Mouse (Mus musculus) midbrain, embryonic 16.5 days (tissue): ENCODE results near the gene Abcc5. TPM values are rescaled to one million over a fixed set of nuclear protein-coding genes. Genes with fewer than 3 reads are reported as not detected.
"Not testable (repeated sequence)": the region's sequence is repeated elsewhere in the genome, so short reads cannot be mapped to it uniquely, and the experiment has no call there.

ENCODE experiments used
- ATAC-seq: fragments of 200-750 bp; cut with Nextera tagmentation; 2 replicates; pipeline ENCODE4 v1.8.0; 2017; ENCODE audit warnings: moderate TSS enrichment
- H3K27ac ChIP-seq: fragments of 300-500 bp; sonication (generic); 2 replicates; pipeline ENCODE4 v1.5.1; 2014; ENCODE audit warnings: mild to moderate bottlenecking, low read length, mixed read lengths
- H3K27me3 ChIP-seq: fragments of 300-500 bp; sonication (generic); 2 replicates; pipeline ENCODE4 v1.6.1; 2014; ENCODE audit warnings: low read depth, low read length, mixed read lengths; ENCODE audit not compliant: control insufficient read depth, insufficient read depth
- H3K36me3 ChIP-seq: fragments of 300-500 bp; sonication (generic); 2 replicates; pipeline ENCODE4 v1.6.1; 2014; ENCODE audit warnings: mild to moderate bottlenecking, low read length, moderate library complexity, mixed read lengths; ENCODE audit not compliant: control insufficient read depth, insufficient read depth
- H3K4me1 ChIP-seq: fragments of 300-500 bp; sonication (generic); 2 replicates; pipeline ENCODE4 v1.6.1; 2014; ENCODE audit warnings: mild to moderate bottlenecking, low read length, mixed read lengths; ENCODE audit not compliant: control insufficient read depth, insufficient read depth
- H3K4me2 ChIP-seq: fragments of 300-500 bp; sonication (generic); 2 replicates; pipeline ENCODE4 v1.6.1; 2014; ENCODE audit warnings: mild to moderate bottlenecking, low read length, mixed read lengths
- H3K4me3 ChIP-seq: fragments of 300-500 bp; sonication (generic); 2 replicates; pipeline ENCODE4 v1.5.1; 2014; ENCODE audit warnings: low read depth, mild to moderate bottlenecking, low read length, moderate library complexity, mixed read lengths
- H3K9ac ChIP-seq: fragments of 300-500 bp; sonication (generic); 2 replicates; pipeline ENCODE4 v1.6.1; 2014; ENCODE audit warnings: low read depth, low read length, mixed read lengths
- H3K9me3 ChIP-seq: fragments of 300-500 bp; sonication (generic); replicated peaks from 2 replicates; pipeline ENCODE4 v1.6.1; 2014; ENCODE audit warnings: mild to moderate bottlenecking, low read length, mixed read lengths; ENCODE audit not compliant: control insufficient read depth, poor library complexity, severe bottlenecking
- WGBS: fragments of 180-500 bp; shearing (Covaris S2); extraction: QIAGEN DNeasy Blood & Tissue Kit; methylation state at CpG from one replicate; pipeline ENCODE4 v1.1.7; 2014; 5-methylcytosine and 5-hydroxymethylcytosine counted together
- polyA plus RNA-seq: library from polyadenylated mRNA; unstranded; fragments of >200 nt; fragmentation: Nextera tagmentation; extraction: Ambion mirVana; gene quantifications from 2 replicates; pipeline ENCODE4 v1.2.1, GENCODE M21; 2015

Gene Abcc5
- polyA plus RNA-seq, 1 experiment from 2014 or later, result 168 TPM

DNA sequence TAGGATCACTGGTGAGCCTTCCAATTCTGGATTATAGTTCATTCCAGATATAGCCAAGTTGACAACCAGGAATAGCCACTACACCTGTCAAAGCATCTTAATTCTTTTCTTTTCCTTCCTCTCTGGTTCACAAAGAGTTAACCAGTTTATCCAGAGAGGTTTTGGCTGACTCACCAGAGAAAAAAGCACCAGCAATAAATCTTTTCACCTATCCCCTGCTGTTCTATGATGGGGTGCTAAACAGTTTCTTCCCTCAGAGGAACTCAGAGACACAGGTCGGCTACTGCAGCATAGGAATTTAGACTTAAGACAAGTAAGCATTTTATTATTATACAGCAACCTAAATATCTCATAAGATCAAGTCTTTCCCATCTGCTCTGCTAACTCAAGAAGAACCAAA lies 29.9 kb upstream of the Abcc5 start:
- no peaks in the 10 kb centered on the region for H3K27me3 ChIP-seq
- no peak overlapping the region for H3K4me2 ChIP-seq
- H3K36me3 ChIP-seq, result no peaks in the 10 kb centered on the region
- ATAC-seq, result no peak
- WGBS, result 23% methylated on average over 1 of the region's 1 CpGs
- H3K9ac ChIP-seq, result no peak overlapping the region
- H3K9me3 ChIP-seq, result no peaks in the 10 kb centered on the region
- no peak overlapping the region for H3K4me3 ChIP-seq
- no peak overlapping the region for H3K27ac ChIP-seq
- H3K4me1 ChIP-seq, result no peaks in the 10 kb centered on the region

DNA sequence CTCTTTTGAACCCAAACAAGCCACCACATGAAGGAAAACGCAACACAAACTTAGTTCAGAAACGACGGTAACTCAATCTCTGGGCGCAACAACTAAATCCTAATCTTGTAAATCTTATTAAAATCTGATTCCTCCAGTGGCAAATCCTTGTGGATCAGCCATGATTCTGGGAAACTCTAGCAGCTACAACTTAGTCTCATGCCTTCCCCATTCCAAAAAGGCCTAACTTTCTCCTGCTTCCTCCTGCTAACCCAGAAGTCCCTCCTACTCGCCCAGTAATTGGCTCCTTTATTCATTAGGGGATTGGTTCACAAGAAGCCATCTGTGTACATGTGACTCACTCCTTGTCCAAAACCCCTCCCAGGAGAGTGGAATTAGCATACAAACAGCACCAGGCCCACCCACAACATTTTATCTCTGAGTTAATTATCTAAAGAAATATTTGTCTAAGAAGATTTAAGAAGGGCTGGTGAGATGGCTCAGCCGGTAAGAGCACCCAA lies 28.0 kb upstream of the Abcc5 start:
- 89% methylated on average over 6 of the region's 6 CpGs for WGBS
- Histone ChIP-seq H3K4me3 (no peak overlapping the region), H3K27me3 (no peaks in the 10 kb centered on the region), H3K9ac (no peak overlapping the region), H3K27ac (no peak overlapping the region), H3K4me1 (no peaks in the 10 kb centered on the region), H3K36me3 (no peaks in the 10 kb centered on the region), H3K9me3 (no peaks in the 10 kb centered on the region), H3K4me2 (no peak overlapping the region)
- no peak for ATAC-seq

DNA sequence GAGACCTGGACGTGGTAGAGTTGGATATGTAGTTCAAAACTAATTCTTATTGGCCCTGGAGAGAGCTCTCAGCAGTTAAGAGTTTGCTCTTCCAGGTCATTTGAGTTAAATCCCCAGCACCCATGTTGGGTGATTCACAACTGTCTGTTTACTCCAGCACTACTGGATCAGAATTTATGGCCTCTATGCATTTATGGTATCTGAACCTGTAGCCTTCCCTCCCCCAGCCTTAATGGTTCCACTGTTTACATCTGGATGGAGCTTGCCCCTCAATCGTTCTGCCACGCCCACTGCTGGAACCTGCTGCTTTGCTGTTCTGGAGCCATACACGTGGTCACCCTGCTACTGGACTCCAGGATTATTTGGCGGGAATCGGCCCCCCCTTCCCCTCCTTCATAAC lies 25.6 kb upstream of the Abcc5 start:
- no peak for ATAC-seq
- no peak overlapping the region for H3K9ac ChIP-seq
- no peak overlapping the region for H3K4me2 ChIP-seq
- H3K36me3 ChIP-seq, result no peaks in the 10 kb centered on the region
- H3K27me3 ChIP-seq, result no peaks in the 10 kb centered on the region
- no peak overlapping the region for H3K27ac ChIP-seq
- H3K9me3 ChIP-seq, result no peaks in the 10 kb centered on the region
- no peaks in the 10 kb centered on the region for H3K4me1 ChIP-seq
- WGBS, result 84% methylated on average over 6 of the region's 6 CpGs
- H3K4me3 ChIP-seq, result no peak overlapping the region

DNA sequence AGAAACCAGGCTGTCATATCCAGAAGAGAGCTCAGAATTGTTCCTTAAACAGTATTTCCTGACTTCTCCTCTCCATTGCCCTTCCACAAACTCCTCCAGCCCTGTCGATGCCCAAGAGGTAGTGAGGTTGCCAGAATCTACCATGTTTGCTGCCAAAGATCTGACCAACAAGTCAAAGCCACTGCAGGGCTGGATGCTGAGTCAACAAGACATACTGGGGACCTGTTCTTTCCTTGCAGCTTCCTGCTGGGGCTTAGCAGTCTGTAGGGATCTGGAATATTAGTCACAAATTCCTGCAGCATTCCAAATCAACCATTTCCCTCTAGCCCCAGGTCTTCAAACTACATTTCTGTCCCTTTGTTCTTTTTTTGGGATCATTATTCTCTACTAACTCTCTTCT lies 19.7 kb upstream of the Abcc5 start:
- WGBS, result 90% methylated on average over 1 of the region's 1 CpGs
- H3K27ac ChIP-seq, result no peak overlapping the region
- H3K36me3 ChIP-seq, result no peaks in the 10 kb centered on the region
- no peaks in the 10 kb centered on the region for H3K27me3 ChIP-seq
- ATAC-seq, result no peak
- no peak overlapping the region for H3K4me2 ChIP-seq
- H3K9me3 ChIP-seq, result no peaks in the 10 kb centered on the region
- H3K4me1 ChIP-seq, result no peaks in the 10 kb centered on the region
- no peak overlapping the region for H3K4me3 ChIP-seq
- H3K9ac ChIP-seq, result no peak overlapping the region

DNA sequence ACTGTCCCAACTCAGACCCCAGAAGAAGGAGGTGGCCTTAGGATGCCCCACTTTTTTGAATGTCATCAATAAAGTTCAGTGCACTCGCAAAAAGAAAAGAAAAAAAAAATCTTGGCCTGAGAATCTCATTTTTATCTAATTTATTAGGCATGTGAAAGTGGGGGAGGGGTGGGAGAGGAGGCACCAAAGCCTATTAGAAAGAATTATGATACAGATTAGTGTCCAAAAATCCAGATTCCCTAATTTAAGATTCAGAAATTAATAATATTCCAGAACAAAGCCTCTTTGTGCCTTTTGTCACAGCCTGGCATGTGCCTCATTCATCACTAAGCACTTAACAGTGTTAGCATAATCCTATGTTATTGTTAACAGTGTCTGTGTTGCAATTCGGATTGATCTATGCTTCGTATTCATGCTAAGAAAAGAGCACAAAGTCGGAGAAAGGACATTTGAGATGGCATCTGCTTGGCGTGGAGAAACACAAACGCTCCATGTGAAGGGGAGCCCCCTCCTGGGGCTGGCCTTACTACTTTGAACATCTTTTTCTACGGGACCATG lies 18.7 kb upstream of the Abcc5 start:
- 21% methylated on average over 7 of the region's 7 CpGs for WGBS
- H3K4me1 ChIP-seq, result no peaks in the 10 kb centered on the region
- H3K4me2 ChIP-seq, result no peak overlapping the region
- H3K4me3 ChIP-seq, result no peak overlapping the region
- no peaks in the 10 kb centered on the region for H3K9me3 ChIP-seq
- H3K27ac ChIP-seq, result no peak overlapping the region
- no peaks in the 10 kb centered on the region for H3K36me3 ChIP-seq
- H3K9ac ChIP-seq, result no peak overlapping the region
- no peak for ATAC-seq
- no peaks in the 10 kb centered on the region for H3K27me3 ChIP-seq

- WGBS, result 86% methylated on average over 2 of the region's 2 CpGs
- Histone ChIP-seq H3K4me3 (no peak overlapping the region), H3K9me3 (no peaks in the 10 kb centered on the region), H3K9ac (no peak overlapping the region), H3K4me2 (no peak overlapping the region), H3K27ac (no peak overlapping the region), H3K36me3 (no peaks in the 10 kb centered on the region), H3K4me1 (no peaks in the 10 kb centered on the region), H3K27me3 (no peaks in the 10 kb centered on the region)
- ATAC-seq, result no peak
These were observed 16.7 kb upstream of the Abcc5 start for GRCm38 (mm10) chr16:20442871-20443270.

DNA sequence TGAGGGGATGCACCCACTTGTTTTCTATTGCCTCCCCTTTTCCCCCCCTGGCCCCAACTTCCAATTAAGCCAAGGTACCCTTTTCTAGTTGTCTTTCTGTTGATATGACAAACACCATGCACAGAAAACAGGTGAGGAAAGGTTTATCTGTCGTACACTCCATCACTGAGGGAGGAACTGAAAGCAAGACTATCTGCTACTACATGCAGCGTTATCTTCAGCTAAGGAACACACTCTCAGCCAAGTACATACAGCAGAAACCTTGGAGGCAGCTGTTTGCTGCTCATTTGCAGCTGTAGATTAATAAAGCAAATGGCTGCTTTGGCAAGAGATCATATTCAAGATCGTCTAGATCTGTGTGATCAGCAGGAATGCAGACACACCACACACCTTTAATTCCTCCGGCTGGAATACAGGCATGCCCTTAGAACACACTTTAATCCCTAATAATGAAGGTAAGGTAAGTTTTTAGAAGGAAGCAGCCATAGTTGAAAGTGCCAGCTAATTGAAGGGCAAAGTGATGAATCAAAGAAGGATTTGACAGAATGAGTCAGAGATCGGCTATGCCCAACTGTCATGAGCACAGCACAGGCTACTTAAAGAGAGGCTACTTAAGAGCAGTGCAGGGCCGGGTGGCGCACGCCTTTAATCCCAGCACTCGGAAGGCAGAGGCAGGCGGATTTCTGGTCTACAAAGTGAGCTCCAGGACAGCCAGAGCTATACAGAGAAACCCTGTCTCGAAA lies 12.7 kb upstream of the Abcc5 start:
- Histone ChIP-seq H3K27ac (no peak overlapping the region), H3K4me3 (no peak overlapping the region), H3K9me3 (no peaks in the 10 kb centered on the region), H3K36me3 (no peaks in the 10 kb centered on the region), H3K27me3 (no peaks in the 10 kb centered on the region), H3K9ac (no peak overlapping the region), H3K4me2 (no peak overlapping the region), H3K4me1 (no peaks in the 10 kb centered on the region)
- 91% methylated on average over 11 of the region's 11 CpGs for WGBS
- no peak for ATAC-seq

- H3K4me2 ChIP-seq, H3K4me1 ChIP-seq, H3K4me3 ChIP-seq, H3K9ac ChIP-seq, H3K36me3 ChIP-seq, H3K27ac ChIP-seq, H3K9me3 ChIP-seq, H3K27me3 ChIP-seq, ATAC-seq: not testable (repeated sequence)
- WGBS, result 94% methylated on average over 1 of the region's 1 CpGs
These were observed 11.9 kb upstream of the Abcc5 start for GRCm38 (mm10) chr16:20438046-20438445.

- 82% methylated on average over 3 of the region's 3 CpGs for WGBS
- no peak for ATAC-seq
- Histone ChIP-seq H3K9ac (no peak overlapping the region), H3K27ac (no peak overlapping the region), H3K4me3 (no peak overlapping the region), H3K36me3 (no peaks in the 10 kb centered on the region), H3K4me1 (no peaks in the 10 kb centered on the region), H3K27me3 (no peaks in the 10 kb centered on the region), H3K9me3 (no peaks in the 10 kb centered on the region), H3K4me2 (no peak overlapping the region)
These were observed 10.1 kb upstream of the Abcc5 start for GRCm38 (mm10) chr16:20436281-20436680.
